Mouse (Mus musculus) G1E (cell line): ENCODE data around the gene Astn2. TPM values are rescaled to one million over a fixed set of nuclear protein-coding genes. Genes with fewer than 3 reads are reported as not detected.

Experiments
- ATAC-seq: 2 replicates; pipeline ENCODE4 v1.8.0; 2016; ENCODE audit warnings: mild to moderate bottlenecking; ENCODE audit not compliant: insufficient number of reproducible peaks, poor library complexity, low FRiP score, severe bottlenecking; ENCODE audit errors: extremely low read depth
- DNase-seq: peaks from one replicate; pipeline ENCODE4 v3.0.0; 2012; ENCODE audit warnings: low spot score
- H3K27me3 ChIP-seq: 2 replicates; pipeline ENCODE4 v1.6.1; 2012; ENCODE audit warnings: mild to moderate bottlenecking, low read length, inconsistent platforms; ENCODE audit not compliant: insufficient read depth
- H3K36me3 ChIP-seq: replicated peaks from 2 replicates; pipeline ENCODE3; 2012; ENCODE audit warnings: mild to moderate bottlenecking, inconsistent platforms
- H3K4me1 ChIP-seq: 2 replicates; pipeline ENCODE4 v1.6.1; 2012; ENCODE audit warnings: low read depth, low read length, inconsistent platforms, mixed read lengths; ENCODE audit not compliant: insufficient read depth
- H3K4me3 ChIP-seq: 2 replicates; pipeline ENCODE4 v1.5.1; 2012; ENCODE audit warnings: low read depth, mild to moderate bottlenecking, inconsistent platforms, low read length, moderate library complexity, mixed read lengths
- H3K9me3 ChIP-seq: replicated peaks from 2 replicates; pipeline ENCODE4 v1.6.1; 2012; ENCODE audit warnings: inconsistent platforms
- CTCF ChIP-seq: IDR thresholded peaks from 2 replicates; pipeline ENCODE4 v1.5.1; 2012; ENCODE audit warnings: low read depth, low read length, inconsistent platforms, mixed read lengths
- GATA1 ChIP-seq: IDR thresholded peaks from 2 replicates; pipeline ENCODE4 v1.6.1; 2012; ENCODE audit warnings: borderline replicate concordance, low read length, inconsistent platforms, mixed read lengths
- GATA2 ChIP-seq: IDR thresholded peaks from 2 replicates; pipeline ENCODE4 v1.6.1; 2012; ENCODE audit warnings: low read depth, low read length, inconsistent platforms, borderline replicate concordance
- POLR2AphosphoS5 ChIP-seq: IDR thresholded peaks from 2 replicates; pipeline ENCODE4 v1.6.1; 2012; ENCODE audit warnings: low read depth, low read length, inconsistent platforms; ENCODE audit not compliant: insufficient replicate concordance
- TAL1 ChIP-seq: conservative IDR thresholded peaks from 2 replicates; pipeline ENCODE4 v1.6.1; 2012; ENCODE audit warnings: low read depth, low read length, inconsistent platforms, mixed read lengths
- polyA plus RNA-seq: library from polyadenylated mRNA; stranded (reverse); fragments of >175 nt; gene quantifications from 2 replicates; pipeline ENCODE4 v1.2.3, GENCODE M21; 2012
- total RNA-seq, 2 experiments: library from RNA; stranded (forward) in 1 of 2; stranded (reverse) in 1 of 2; fragments of 200-1000 nt in 1 of 2; fragments of >200 nt in 1 of 2; fragmentation: Nextera tagmentation in 1 of 2; gene quantifications; 2 replicates each; pipeline ENCODE4 v1.2.3; 2014 to 2017

Gene Astn2
- total and polyA plus RNA-seq, 3 experiments = not detected

- ATAC-seq = no peak
- H3K9me3 ChIP-seq = peaks cover 10% of the 10 kb centered on the region
- H3K4me3 ChIP-seq = no peak overlapping the region
- H3K36me3 ChIP-seq = no peaks in the 10 kb centered on the region
- no peak for DNase-seq
- TF ChIP-seq GATA2 (no peak), POLR2AphosphoS5 (no peak), CTCF (no peak), GATA1 (no peak), TAL1 (no peak)
- no peaks in the 10 kb centered on the region for H3K27me3 ChIP-seq
- no peaks in the 10 kb centered on the region for H3K4me1 ChIP-seq
Observed at GRCm38 (mm10) chr4:65770952-65771351, 633.5 kb downstream of the Astn2 start.

DNA sequence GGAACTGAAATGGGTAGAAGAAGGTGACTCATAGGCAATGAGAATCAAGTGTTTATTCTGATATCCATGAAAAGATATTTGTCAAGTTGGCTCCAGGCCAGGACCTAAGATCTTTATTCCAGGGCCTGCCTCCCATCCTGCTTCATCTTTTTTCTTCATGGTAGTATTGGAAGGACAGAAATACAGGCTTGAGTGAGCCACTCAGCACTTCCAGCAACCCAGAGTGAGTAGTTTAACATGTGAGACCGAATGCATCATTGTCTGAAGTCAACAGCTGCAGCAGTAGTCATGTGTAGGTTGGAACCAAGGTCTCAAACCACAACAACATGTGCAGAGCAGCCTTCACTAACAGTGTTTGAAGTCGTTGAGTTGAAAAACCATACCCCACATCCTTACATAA lies 636.5 kb downstream of the Astn2 start:
- Histone ChIP-seq H3K9me3 (peaks cover 7% of the 10 kb centered on the region), H3K27me3 (no peaks in the 10 kb centered on the region), H3K4me3 (no peak overlapping the region), H3K4me1 (no peaks in the 10 kb centered on the region), H3K36me3 (no peaks in the 10 kb centered on the region)
- no peak for TF ChIP-seq TAL1
- TF ChIP-seq POLR2AphosphoS5 = no peak
- TF ChIP-seq CTCF = no peak
- no peak for TF ChIP-seq GATA2
- no peak for TF ChIP-seq GATA1
- DNase-seq (no peak), ATAC-seq (no peak)

DNA sequence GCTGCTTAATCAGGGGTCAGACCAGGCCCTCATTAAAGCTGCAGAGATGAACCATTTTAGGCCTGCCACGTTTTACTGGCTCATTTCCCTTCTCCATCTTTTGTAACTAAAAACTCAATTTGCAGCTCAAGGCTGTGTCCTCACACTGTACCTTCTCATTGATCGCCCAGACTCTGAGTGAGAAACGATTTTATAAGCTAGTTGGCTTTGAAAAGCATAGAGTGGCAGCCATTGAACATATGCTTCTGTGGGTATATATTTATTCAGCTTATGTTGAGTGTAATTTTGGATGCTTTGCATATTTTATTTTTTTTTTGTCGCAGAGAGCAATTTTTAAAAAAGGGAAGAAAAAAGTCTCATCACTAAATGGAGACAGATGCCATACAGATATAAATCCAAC lies 637.0 kb downstream of the Astn2 start:
- DNase-seq (no peak), ATAC-seq (no peak)
- no peak for TF ChIP-seq GATA2
- TF ChIP-seq TAL1 = no peak
- no peak for TF ChIP-seq POLR2AphosphoS5
- TF ChIP-seq GATA1 = no peak
- TF ChIP-seq CTCF = no peak
- Histone ChIP-seq H3K36me3 (no peaks in the 10 kb centered on the region), H3K9me3 (peaks cover 7% of the 10 kb centered on the region), H3K4me3 (no peak overlapping the region), H3K27me3 (no peaks in the 10 kb centered on the region), H3K4me1 (no peaks in the 10 kb centered on the region)

- ATAC-seq = no peak
- TF ChIP-seq POLR2AphosphoS5 (no peak), GATA2 (no peak), TAL1 (no peak), GATA1 (no peak), CTCF (no peak)
- Histone ChIP-seq H3K4me1 (no peaks in the 10 kb centered on the region), H3K36me3 (no peaks in the 10 kb centered on the region), H3K27me3 (no peaks in the 10 kb centered on the region), H3K9me3 (0 out of 2 replicates have a peak, but pooled peaks cover 2% of the 10 kb centered on the region), H3K4me3 (no peak overlapping the region)
- DNase-seq = no peak
Observed at GRCm38 (mm10) chr4:65765312-65765711, 639.1 kb downstream of the Astn2 start.

DNA sequence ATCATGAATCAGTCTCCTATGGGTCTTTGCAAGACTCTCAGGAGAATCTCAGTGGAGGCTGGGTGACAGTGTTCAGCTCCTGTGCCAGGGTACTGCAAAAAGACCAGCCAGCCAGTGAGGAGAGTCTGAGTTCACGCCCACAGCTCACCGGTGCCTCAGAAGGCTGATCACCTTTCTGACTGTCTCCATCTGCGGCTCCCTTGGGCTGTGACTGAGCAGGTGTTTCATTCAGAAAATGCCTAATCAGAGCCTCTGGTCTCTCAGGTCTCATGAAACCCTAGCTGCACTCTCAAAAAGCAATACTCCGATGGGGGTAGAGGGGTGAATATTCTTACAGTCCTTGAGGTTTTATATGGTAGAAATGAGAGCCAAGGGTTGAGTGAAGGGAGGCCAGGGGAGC lies 640.1 kb downstream of the Astn2 start:
- H3K9me3 ChIP-seq = 0 out of 2 replicates have a peak, but pooled peaks cover 2% of the 10 kb centered on the region

DNA sequence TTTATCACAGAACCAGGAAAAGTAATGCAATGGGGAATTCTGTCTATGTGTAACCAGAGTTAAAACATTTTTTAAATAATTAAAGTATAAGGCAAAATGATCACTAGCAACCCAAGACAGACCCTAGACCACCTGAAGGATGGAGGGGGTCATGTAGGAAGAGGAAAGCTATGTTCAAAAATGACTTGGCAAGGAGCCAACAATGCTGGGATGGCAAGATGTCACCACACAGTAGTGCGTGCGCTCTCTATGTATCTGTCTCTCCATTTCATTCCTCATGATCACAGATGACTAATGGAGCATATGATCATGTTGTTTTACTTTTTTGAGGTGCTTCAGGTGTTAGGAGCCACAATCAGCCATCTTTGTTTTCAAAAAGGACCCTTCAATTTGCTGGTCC lies 640.6 kb downstream of the Astn2 start:
- ATAC-seq (no peak), DNase-seq (no peak)
- no peak for TF ChIP-seq POLR2AphosphoS5
- TF ChIP-seq GATA1 = no peak
- no peak for TF ChIP-seq CTCF
- TF ChIP-seq TAL1 = no peak
- no peak for TF ChIP-seq GATA2
- Histone ChIP-seq H3K36me3 (no peaks in the 10 kb centered on the region), H3K27me3 (no peaks in the 10 kb centered on the region), H3K4me3 (no peak overlapping the region), H3K4me1 (no peaks in the 10 kb centered on the region), H3K9me3 (0 out of 2 replicates have a peak, but pooled peaks cover 2% of the 10 kb centered on the region)

More for the DNA sequence above, 640.1 kb downstream of the Astn2 start:
- no peak for DNase-seq
- Histone ChIP-seq H3K4me1 (no peaks in the 10 kb centered on the region), H3K4me3 (no peak overlapping the region), H3K27me3 (no peaks in the 10 kb centered on the region), H3K36me3 (no peaks in the 10 kb centered on the region)
- ATAC-seq = no peak
- no peak for TF ChIP-seq CTCF
- no peak for TF ChIP-seq GATA1
- TF ChIP-seq TAL1 = no peak
- TF ChIP-seq GATA2 = no peak
- TF ChIP-seq POLR2AphosphoS5 = no peak

- Histone ChIP-seq H3K27me3 (no peaks in the 10 kb centered on the region), H3K36me3 (no peaks in the 10 kb centered on the region), H3K9me3 (0 out of 2 replicates have a peak, but pooled peaks cover 5% of the 10 kb centered on the region), H3K4me1 (no peaks in the 10 kb centered on the region), H3K4me3 (no peak overlapping the region)
- TF ChIP-seq GATA2 = no peak
- DNase-seq (no peak), ATAC-seq (no peak)
Observed at GRCm38 (mm10) chr4:65762116-65762515, 642.3 kb downstream of the Astn2 start.
